Mouse (Mus musculus) CH12.LX (cell line): ENCODE results near the gene Ovol3. TPM values are rescaled to one million over a fixed set of nuclear protein-coding genes. Genes with fewer than 3 reads are reported as not detected.

Experiments used
- DNase-seq: peaks from one replicate; pipeline ENCODE4 v3.0.0-alpha.2; 2013; ENCODE audit errors: extremely low read depth
- H3K27ac ChIP-seq: 2 replicates; pipeline ENCODE4 v1.5.1; 2012; ENCODE audit warnings: low read depth, mild to moderate bottlenecking, control low read depth, moderate library complexity; ENCODE audit not compliant: insufficient read depth
- H3K27me3 ChIP-seq: replicated peaks from 2 replicates; pipeline ENCODE3; 2012; ENCODE audit warnings: inconsistent platforms
- H3K36me3 ChIP-seq, 2 experiments: replicated peaks in 1 of 2; 2 replicates each; pipeline versions ENCODE3 to v1.6.1; 2012; ENCODE audit warnings: inconsistent platforms in 1 of 2, low read length in 1 of 2, mild to moderate bottlenecking in 1 of 2, mixed read lengths in 1 of 2, moderate library complexity in 1 of 2; ENCODE audit not compliant: control insufficient read depth in 1 of 2, insufficient read depth in 1 of 2
- H3K4me1 ChIP-seq, 2 experiments: 2 replicates each; pipeline ENCODE4 v1.6.1; 2012; ENCODE audit warnings: inconsistent platforms in 1 of 2, moderate library complexity in 1 of 2; ENCODE audit not compliant: insufficient read depth in 2 of 2, control insufficient read depth in 1 of 2
- H3K4me2 ChIP-seq: 2 replicates; pipeline ENCODE4 v1.6.1; 2012; ENCODE audit warnings: low read depth, mild to moderate bottlenecking, control low read depth; ENCODE audit not compliant: poor library complexity, insufficient read depth, severe bottlenecking
- H3K4me3 ChIP-seq, 3 experiments: fragments of 150-350 bp in 1 of 3; sonication (generic) in 1 of 3; replicated peaks in 1 of 3; 2 replicates each; pipeline versions ENCODE3 to v1.5.1; 2011 to 2012; ENCODE audit warnings: low read depth in 2 of 3, low read length in 2 of 3, mild to moderate bottlenecking in 2 of 3, moderate library complexity in 2 of 3, control low read depth in 1 of 3, improper control_type of control experiment in 1 of 3, inconsistent platforms in 1 of 3, mixed read lengths in 1 of 3; ENCODE audit not compliant: poor library complexity in 1 of 3
- H3K79me2 ChIP-seq: replicated peaks from 2 replicates; pipeline ENCODE4 v1.6.1; 2012; ENCODE audit warnings: mild to moderate bottlenecking, moderate library complexity; ENCODE audit not compliant: control insufficient read depth, poor library complexity, insufficient read depth, severe bottlenecking; ENCODE audit errors: extremely low read depth
- H3K9ac ChIP-seq: 2 replicates; pipeline ENCODE4 v1.6.1; 2012; ENCODE audit warnings: low read depth, mild to moderate bottlenecking, control low read depth, moderate library complexity; ENCODE audit not compliant: insufficient read depth
- H3K9me3 ChIP-seq: replicated peaks from 2 replicates; pipeline ENCODE3; 2012; ENCODE audit warnings: low read length, inconsistent platforms, mixed read lengths
- BHLHE40 ChIP-seq: IDR thresholded peaks from 2 replicates; pipeline ENCODE4 v1.6.1; 2011; ENCODE audit warnings: mild to moderate bottlenecking, low read depth, low read length, improper control_type of control experiment
- CHD2 ChIP-seq: IDR thresholded peaks from 2 replicates; pipeline ENCODE4 v1.6.1; 2011; ENCODE audit warnings: low read length, improper control_type of control experiment
- CTCF ChIP-seq, 2 experiments: IDR thresholded peaks in 1 of 2; conservative IDR thresholded peaks in 1 of 2; 2 replicates each; pipeline ENCODE4 v1.5.1; 2011 to 2012; ENCODE audit warnings: low read depth in 2 of 2, low read length in 2 of 2, improper control_type of control experiment in 1 of 2, inconsistent platforms in 1 of 2, mild to moderate bottlenecking in 1 of 2, moderate library complexity in 1 of 2
- E2F4 ChIP-seq: IDR thresholded peaks from 2 replicates; pipeline ENCODE4 v1.6.1; 2011; ENCODE audit warnings: low read depth, low read length, improper control_type of control experiment; ENCODE audit not compliant: insufficient replicate concordance
- ELF1 ChIP-seq: IDR thresholded peaks from 2 replicates; pipeline ENCODE4 v1.6.1; 2014; ENCODE audit warnings: low read depth, mild to moderate bottlenecking, inconsistent platforms, low read length, improper control_type of control experiment
- EP300 ChIP-seq: IDR thresholded peaks from 2 replicates; pipeline ENCODE4 v1.6.1; 2011; ENCODE audit warnings: low read length, improper control_type of control experiment
- ETS1 ChIP-seq: conservative IDR thresholded peaks from 2 replicates; pipeline ENCODE4 v1.6.1; 2012; ENCODE audit warnings: low read depth, mild to moderate bottlenecking, inconsistent platforms, low read length, improper control_type of control experiment, moderate library complexity
- GABPA ChIP-seq: IDR thresholded peaks from 2 replicates; pipeline ENCODE4 v1.6.1; 2012; ENCODE audit warnings: low read depth, low read length, improper control_type of control experiment, inconsistent platforms; ENCODE audit not compliant: insufficient replicate concordance
- HCFC1 ChIP-seq: IDR thresholded peaks from 2 replicates; pipeline ENCODE4 v1.6.1; 2012; ENCODE audit warnings: low read depth, mild to moderate bottlenecking, inconsistent platforms, low read length, improper control_type of control experiment
- IRF4 ChIP-seq: IDR thresholded peaks from 2 replicates; pipeline ENCODE4 v1.6.1; 2014; ENCODE audit warnings: low read depth, mild to moderate bottlenecking, inconsistent platforms, low read length, improper control_type of control experiment
- JUN ChIP-seq: IDR thresholded peaks from 2 replicates; pipeline ENCODE4 v1.6.1; 2011; ENCODE audit warnings: low read depth, mild to moderate bottlenecking, low read length, improper control_type of control experiment, moderate library complexity; ENCODE audit not compliant: insufficient read depth
- MAFK ChIP-seq: IDR thresholded peaks from 2 replicates; pipeline ENCODE4 v1.6.1; 2011; ENCODE audit warnings: low read length, improper control_type of control experiment; ENCODE audit not compliant: insufficient replicate concordance
- MAX ChIP-seq: IDR thresholded peaks from 2 replicates; pipeline ENCODE4 v1.6.1; 2011; ENCODE audit warnings: low read length, improper control_type of control experiment
- MAZ ChIP-seq: IDR thresholded peaks from 2 replicates; pipeline ENCODE4 v1.6.1; 2012; ENCODE audit warnings: low read depth, mild to moderate bottlenecking, inconsistent platforms, low read length, improper control_type of control experiment, moderate library complexity
- MEF2A ChIP-seq: IDR thresholded peaks from 2 replicates; pipeline ENCODE4 v1.6.1; 2014; ENCODE audit warnings: low read depth, mild to moderate bottlenecking, inconsistent platforms, low read length, improper control_type of control experiment, borderline replicate concordance
- MYC ChIP-seq: IDR thresholded peaks from 2 replicates; pipeline ENCODE4 v1.6.1; 2011; ENCODE audit warnings: low read depth, mild to moderate bottlenecking, improper control_type of control experiment, low read length
- NELFE ChIP-seq: IDR thresholded peaks from 2 replicates; pipeline ENCODE4 v1.6.1; 2011; ENCODE audit warnings: low read depth, low read length, improper control_type of control experiment
- NRF1 ChIP-seq: IDR thresholded peaks from 2 replicates; pipeline ENCODE4 v1.6.1; 2014; ENCODE audit warnings: low read depth, mild to moderate bottlenecking, inconsistent platforms, low read length, improper control_type of control experiment, moderate library complexity
- PAX5 ChIP-seq: IDR thresholded peaks from 2 replicates; pipeline ENCODE4 v1.6.1; 2012; ENCODE audit warnings: low read length, inconsistent platforms, mixed read lengths
- POLR2A ChIP-seq: IDR thresholded peaks from 2 replicates; pipeline ENCODE4 v1.6.1; 2011; ENCODE audit warnings: low read depth, mild to moderate bottlenecking, improper control_type of control experiment, low read length
- POLR2AphosphoS2 ChIP-seq: IDR thresholded peaks from 2 replicates; pipeline ENCODE4 v1.6.1; 2011; ENCODE audit warnings: low read depth, low read length, improper control_type of control experiment
- RAD21 ChIP-seq: IDR thresholded peaks from 2 replicates; pipeline ENCODE4 v1.6.1; 2011; ENCODE audit warnings: low read depth, mild to moderate bottlenecking, low read length, improper control_type of control experiment, moderate library complexity
- RCOR1 ChIP-seq: conservative IDR thresholded peaks from 2 replicates; pipeline ENCODE4 v1.6.1; 2012; ENCODE audit warnings: low read depth, mild to moderate bottlenecking, inconsistent platforms, low read length, improper control_type of control experiment
- SIN3A ChIP-seq: IDR thresholded peaks from 2 replicates; pipeline ENCODE4 v1.6.1; 2012; ENCODE audit warnings: low read length, improper control_type of control experiment, inconsistent platforms
- SMC3 ChIP-seq: IDR thresholded peaks from 2 replicates; pipeline ENCODE4 v1.6.1; 2011; ENCODE audit warnings: low read depth, low read length, improper control_type of control experiment
- TCF12 ChIP-seq: IDR thresholded peaks from 2 replicates; pipeline ENCODE4 v1.6.1; 2014; ENCODE audit warnings: low read depth, mild to moderate bottlenecking, inconsistent platforms, low read length, improper control_type of control experiment
- UBTF ChIP-seq: IDR thresholded peaks from 2 replicates; pipeline ENCODE4 v1.6.1; 2012; ENCODE audit warnings: low read depth, mild to moderate bottlenecking, inconsistent platforms, low read length, improper control_type of control experiment, moderate library complexity
- USF1 ChIP-seq: IDR thresholded peaks from 2 replicates; pipeline ENCODE4 v1.6.1; 2014; ENCODE audit warnings: low read depth, mild to moderate bottlenecking, inconsistent platforms, low read length, improper control_type of control experiment
- USF2 ChIP-seq: conservative IDR thresholded peaks from 2 replicates; pipeline ENCODE4 v1.6.1; 2011; ENCODE audit warnings: low read depth, low read length, improper control_type of control experiment
- ZC3H11A ChIP-seq: IDR thresholded peaks from 2 replicates; pipeline ENCODE4 v1.6.1; 2012; ENCODE audit warnings: low read depth, mild to moderate bottlenecking, inconsistent platforms, low read length, improper control_type of control experiment
- ZKSCAN1 ChIP-seq: IDR thresholded peaks from 2 replicates; pipeline ENCODE4 v1.6.1; 2012; ENCODE audit warnings: low read depth, inconsistent platforms, low read length, improper control_type of control experiment, borderline replicate concordance
- ZNF384 ChIP-seq: IDR thresholded peaks from 2 replicates; pipeline ENCODE4 v1.6.1; 2012; ENCODE audit warnings: low read depth, low read length, improper control_type of control experiment, inconsistent platforms
- dilution Hi-C: fragments of 300-500 bp; cut with MboI; formaldehyde crosslinking; loops from 2 replicates; pipeline ENCODE4 v1.14.3; 2020; ENCODE audit warnings: low sequenced_read_pairs; ENCODE audit not compliant: extremely low pct_unique_long_range_greater_than_20kb, extremely low pct_ligation_motif_present
- in situ Hi-C: fragments of 300-500 bp; cut with MboI; formaldehyde crosslinking; loops from 3 replicates; pipeline ENCODE4 v1.14.3; 2019; ENCODE audit warnings: low sequenced_read_pairs, low pct_ligation_motif_present, low pct_unique_long_range_greater_than_20kb, mixed read lengths
- polyA plus RNA-seq: library from polyadenylated mRNA; unstranded; fragments of >175 nt; gene quantifications from 2 replicates; pipeline ENCODE4 v1.2.1, GENCODE M21; 2012; ENCODE audit warnings: low read depth; ENCODE audit not compliant: insufficient read length
- total RNA-seq, 2 experiments: library from RNA; depleted of rRNA; stranded (reverse); fragments of 300-350 nt in 1 of 2; fragments of >200 nt in 1 of 2; gene quantifications; 2 replicates each; pipeline ENCODE4 v1.2.3; 2012 to 2014

Ovol3 gene
- total and polyA plus RNA-seq, 3 experiments: 0.42 to 4.3 (median 2.8) TPM

DNA sequence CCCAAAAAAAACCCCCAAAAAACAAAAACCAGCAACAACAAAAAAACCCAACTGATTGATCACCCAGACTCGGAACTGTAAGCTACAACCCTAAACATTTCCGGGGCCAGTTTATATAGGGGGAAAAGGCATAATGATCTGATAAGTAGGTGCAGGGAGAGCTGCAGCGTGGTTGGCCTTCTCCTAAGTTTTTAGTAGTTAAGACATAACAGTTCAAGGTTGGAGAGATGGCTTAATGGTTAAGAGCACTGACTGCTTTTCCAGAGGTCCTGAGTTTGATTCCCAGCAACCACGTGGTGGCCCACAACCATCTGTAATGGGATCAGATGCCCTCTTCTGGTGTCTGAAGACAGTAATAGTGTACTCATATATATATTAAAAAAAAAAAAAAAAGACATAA lies 46.0 kb upstream of the Ovol3 start:
- in situ Hi-C loops (no loop called here), dilution Hi-C loops (no loop called here)

GRCm38 (mm10) chr7:30280670-30281138 lies 45.2 kb upstream of the Ovol3 start:
- Histone ChIP-seq H3K4me2 (peak overlapping the region; percentile 60), H3K9ac (peak overlapping the region; percentile 80), H3K36me3 (peaks cover 0 to 10% of the 10 kb centered on the region in 2 experiments), H3K27ac (peak overlapping the region; percentile 97), H3K9me3 (no peaks in the 10 kb centered on the region), H3K79me2 (peaks cover 5% of the 10 kb centered on the region; the same call in 1 of the 2 replicates), H3K27me3 (peaks cover 2% of the 10 kb centered on the region), H3K4me1 (peaks cover 5 to 26% of the 10 kb centered on the region in 2 experiments), H3K4me3 (peak overlapping the region; percentile 54 to 76 (median 72))
- in situ Hi-C loops (no loop called here), dilution Hi-C loops (no loop called here)
- peak; percentile 89 for DNase-seq
- 0 out of 2 replicates have a peak, but pooled peaks have one; percentile 46 for TF ChIP-seq MAZ
- TF ChIP-seq UBTF: no peak
- no peak for TF ChIP-seq POLR2AphosphoS2
- TF ChIP-seq ETS1: peak; percentile 32
- TF ChIP-seq EP300: no peak
- TF ChIP-seq USF2: peak; percentile 94
- no peak for TF ChIP-seq ZC3H11A
- no peak; the same call in 1 of the 2 replicates for TF ChIP-seq CHD2
- peak; percentile 74 for TF ChIP-seq MYC
- TF ChIP-seq ZNF384: no peak
- no peak for TF ChIP-seq POLR2A
- peak; percentile 75 for TF ChIP-seq MAFK
- TF ChIP-seq SMC3: no peak
- peak; percentile 15; the same call in 1 of the 2 replicates for TF ChIP-seq NELFE
- TF ChIP-seq CTCF (conservative IDR thresholded peaks at IDR 0.05 in 1 of 2, IDR thresholded peaks at IDR 0.05 in 1 of 2; ENCODE audit: low read depth in 2 of 2, low read length in 2 of 2): no peak
- TF ChIP-seq GABPA: no peak
- no peak for TF ChIP-seq RCOR1
- TF ChIP-seq HCFC1: 0 out of 2 replicates have a peak, but pooled peaks have one; percentile 13
- TF ChIP-seq BHLHE40: peak; percentile 86
- 0 out of 2 replicates have a peak, but pooled peaks have one; percentile 25 for TF ChIP-seq MEF2A
- TF ChIP-seq RAD21: no peak
- TF ChIP-seq E2F4: no peak
- TF ChIP-seq PAX5: no peak
- no peak; the same call in 1 of the 2 replicates for TF ChIP-seq ELF1
- TF ChIP-seq USF1: peak; percentile 93
- peak; percentile 82; the same call in 1 of the 2 replicates for TF ChIP-seq SIN3A
- TF ChIP-seq ZKSCAN1: no peak
- TF ChIP-seq TCF12: 0 out of 2 replicates have a peak, but pooled peaks have one; percentile 45
- peak; percentile 98 for TF ChIP-seq MAX
- no peak for TF ChIP-seq IRF4
- TF ChIP-seq NRF1: peak; percentile 83
- no peak for TF ChIP-seq JUN

More for the DNA sequence above, 46.0 kb upstream of the Ovol3 start:
- Histone ChIP-seq H3K4me2 (no peak overlapping the region), H3K36me3 (peaks cover 0 to 8% of the 10 kb centered on the region in 2 experiments), H3K9ac (no peak overlapping the region), H3K9me3 (no peaks in the 10 kb centered on the region), H3K27ac (no peak overlapping the region), H3K4me1 (peaks cover 5 to 26% of the 10 kb centered on the region in 2 experiments), H3K79me2 (peaks cover 5% of the 10 kb centered on the region; the same call in 1 of the 2 replicates), H3K4me3 (no peak overlapping the region), H3K27me3 (peaks cover 9% of the 10 kb centered on the region)
- TF ChIP-seq MAX: no peak
- no peak for DNase-seq
